Mouse (Mus musculus) liver, adult 2 months (tissue): ENCODE results near the gene Pcp4l1.

Experiments
- CTCF ChIP-seq: fragments of 200-500 bp; IDR thresholded peaks from 2 replicates; pipeline ENCODE4 v1.5.1; 2011; ENCODE audit warnings: low read depth, low read length, control low read depth
- POLR2A ChIP-seq: fragments of 200-500 bp; IDR thresholded peaks from 2 replicates; pipeline ENCODE4 v1.6.1; 2011; ENCODE audit warnings: low read length, control low read depth; ENCODE audit not compliant: insufficient read depth; ENCODE audit errors: extremely low read depth

- TF ChIP-seq POLR2A (no peak), CTCF (no peak)
These were observed 27.7 kb upstream of the Pcp4l1 start for GRCm38 (mm10) chr1:171223796-171224195.
